Mouse (Mus musculus): ENCODE data around the gene Mrps21. TPM values are rescaled to one million over a fixed set of nuclear protein-coding genes. Genes with fewer than 3 reads are reported as not detected.

The Mrps21 gene
- total and polyA plus RNA-seq, 3 experiments, result 251 to 557 (median 317) TPM

GRCm38 (mm10) chr3:95891211-95892065 lies 20.1 kb upstream of the Mrps21 start, which contains the start of gene BC028528:
BC028528 (minus strand) TSS chr3:95892005.
- dilution Hi-C loops (cut with MboI; ENCODE audit: extremely low pct_ligation_motif_present, extremely low pct_unique_long_range_greater_than_20kb, low sequenced_read_pairs), result no loop called here
- Histone ChIP-seq H3K4me3 (replicated peaks in 1 of 3; ENCODE audit: low read depth in 2 of 3, low read length in 2 of 3, poor library complexity in 1 of 3) (peak within 1 kb of the TSS; percentile 51 to 54 (median 53)), H3K36me3 (replicated peaks in 1 of 2; ENCODE audit: control insufficient read depth in 1 of 2, insufficient read depth in 1 of 2, low read length in 1 of 2) (peaks cover 18 to 40% of the 10 kb centered on the region in 2 experiments), H3K9ac (ENCODE audit: insufficient read depth, low read depth) (peak within 1 kb of the TSS; percentile 56), H3K4me2 (ENCODE audit: insufficient read depth, low read depth, poor library complexity, severe bottlenecking) (peak within 1 kb of the TSS; percentile 93), H3K27ac (ENCODE audit: insufficient read depth, low read depth) (peak within 1 kb of the TSS; percentile 59; the same call in 1 of the 2 replicates), H3K4me1 (ENCODE audit: control insufficient read depth in 1 of 2, insufficient read depth in 2 of 2) (peaks cover 18 to 61% of the 10 kb centered on the region in 2 experiments), H3K79me2 (replicated peaks; ENCODE audit: control insufficient read depth, extremely low read depth, insufficient read depth, poor library complexity, severe bottlenecking) (peaks cover 16% of the 10 kb centered on the region), H3K27me3 (replicated peaks) (no peaks in the 10 kb centered on the region), H3K9me3 (replicated peaks; ENCODE audit: low read length) (no peaks in the 10 kb centered on the region)
- in situ Hi-C loops (cut with MboI; ENCODE audit: low pct_ligation_motif_present, low pct_unique_long_range_greater_than_20kb, low sequenced_read_pairs), result no loop called here
- TF ChIP-seq JUND (conservative IDR thresholded peaks at IDR 0.05; ENCODE audit: low read depth, low read length) (no peak), MAFK (IDR thresholded peaks at IDR 0.05; ENCODE audit: insufficient replicate concordance, low read length) (no peak), MXI1 (IDR thresholded peaks at IDR 0.05; ENCODE audit: low read depth, low read length) (no peak), ZKSCAN1 (IDR thresholded peaks at IDR 0.05; ENCODE audit: borderline replicate concordance, low read depth, low read length) (no peak), EP300 (IDR thresholded peaks at IDR 0.05; ENCODE audit: low read length) (peak; percentile 49), RAD21 (IDR thresholded peaks at IDR 0.05; ENCODE audit: low read depth, low read length) (no peak), POLR2AphosphoS2 (IDR thresholded peaks at IDR 0.05; ENCODE audit: low read depth, low read length) (no peak), NRF1 (IDR thresholded peaks at IDR 0.05; ENCODE audit: low read depth, low read length) (no peak), SMC3 (IDR thresholded peaks at IDR 0.05; ENCODE audit: low read depth, low read length) (no peak), ETS1 (conservative IDR thresholded peaks at IDR 0.05; ENCODE audit: low read depth, low read length) (no peak), SIN3A (IDR thresholded peaks at IDR 0.05; ENCODE audit: low read length) (0 out of 2 replicates have a peak, but pooled peaks have one; percentile 41), RCOR1 (conservative IDR thresholded peaks at IDR 0.05; ENCODE audit: low read depth, low read length) (no peak), CTCF (conservative IDR thresholded peaks at IDR 0.05 in 1 of 2, IDR thresholded peaks at IDR 0.05 in 1 of 2; ENCODE audit: low read depth in 2 of 2, low read length in 2 of 2) (no peak), USF2 (conservative IDR thresholded peaks at IDR 0.05; ENCODE audit: low read depth, low read length) (no peak), PAX5 (IDR thresholded peaks at IDR 0.05; ENCODE audit: low read length) (no peak), ELF1 (IDR thresholded peaks at IDR 0.05; ENCODE audit: low read depth, low read length) (peak; percentile 59; the same call in 1 of the 2 replicates), CHD1 (IDR thresholded peaks at IDR 0.05; ENCODE audit: low read depth, low read length) (no peak), KAT2A (IDR thresholded peaks at IDR 0.05; ENCODE audit: insufficient replicate concordance, low read length) (peak; percentile 62; the same call in 1 of the 2 replicates), CHD2 (IDR thresholded peaks at IDR 0.05; ENCODE audit: low read length) (no peak), MAX (IDR thresholded peaks at IDR 0.05; ENCODE audit: low read length) (no peak), IRF4 (IDR thresholded peaks at IDR 0.05; ENCODE audit: low read depth, low read length) (peak; percentile 50), GABPA (IDR thresholded peaks at IDR 0.05; ENCODE audit: insufficient replicate concordance, low read depth, low read length) (no peak), UBTF (IDR thresholded peaks at IDR 0.05; ENCODE audit: low read depth, low read length) (no peak), ZMIZ1 (IDR thresholded peaks at IDR 0.05; ENCODE audit: low read depth, low read length) (no peak), TCF12 (IDR thresholded peaks at IDR 0.05; ENCODE audit: low read depth, low read length) (peak; percentile 32; the same call in 1 of the 2 replicates), MAZ (IDR thresholded peaks at IDR 0.05; ENCODE audit: low read depth, low read length) (no peak), HCFC1 (IDR thresholded peaks at IDR 0.05; ENCODE audit: low read depth, low read length) (no peak), NELFE (IDR thresholded peaks at IDR 0.05; ENCODE audit: low read depth, low read length) (peak; percentile 39; the same call in 1 of the 2 replicates), MYC (IDR thresholded peaks at IDR 0.05; ENCODE audit: low read depth, low read length) (no peak), JUN (IDR thresholded peaks at IDR 0.05; ENCODE audit: insufficient read depth, low read depth, low read length) (no peak), TBP (conservative IDR thresholded peaks at IDR 0.05; ENCODE audit: low read depth, low read length) (peak; percentile 61; the same call in 1 of the 2 replicates), USF1 (IDR thresholded peaks at IDR 0.05; ENCODE audit: low read depth, low read length) (no peak), MEF2A (IDR thresholded peaks at IDR 0.05; ENCODE audit: borderline replicate concordance, low read depth, low read length) (0 out of 2 replicates have a peak, but pooled peaks have one; percentile 7), ZNF384 (IDR thresholded peaks at IDR 0.05; ENCODE audit: low read depth, low read length) (no peak), BHLHE40 (IDR thresholded peaks at IDR 0.05; ENCODE audit: low read depth, low read length) (no peak), E2F4 (IDR thresholded peaks at IDR 0.05; ENCODE audit: insufficient replicate concordance, low read depth, low read length) (no peak; the same call in 1 of the 2 replicates), POLR2A (IDR thresholded peaks at IDR 0.05; ENCODE audit: low read depth, low read length) (peak; percentile 59), ZC3H11A (IDR thresholded peaks at IDR 0.05; ENCODE audit: low read depth, low read length) (no peak)
- peak; percentile 89 for DNase-seq (ENCODE audit: extremely low read depth)
